Mouse (Mus musculus): ENCODE measurements around the gene Mrps18c.

The Mrps18c gene

DNA sequence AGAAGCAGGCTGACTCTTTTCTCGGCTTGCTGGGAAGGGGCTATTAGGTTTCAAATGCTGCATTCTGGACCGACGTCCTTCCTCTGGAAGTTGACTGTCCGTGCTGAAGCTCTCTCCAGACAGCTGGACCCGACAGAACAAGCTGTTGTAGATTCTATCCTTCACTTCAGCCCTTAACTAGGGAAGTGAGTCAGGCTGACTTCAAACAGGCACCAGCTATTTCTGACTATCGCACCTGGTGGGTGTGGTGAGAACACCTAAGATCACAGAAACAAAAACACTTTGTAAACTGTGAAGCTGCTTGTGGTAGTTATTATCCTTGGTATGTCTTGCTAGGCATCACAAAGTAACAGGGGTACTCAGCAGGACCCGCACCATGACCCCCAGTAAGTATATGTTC is 28.1 kb downstream of the Mrps18c start:
- DNase-seq (ENCODE audit: low spot score) = no peak

DNA sequence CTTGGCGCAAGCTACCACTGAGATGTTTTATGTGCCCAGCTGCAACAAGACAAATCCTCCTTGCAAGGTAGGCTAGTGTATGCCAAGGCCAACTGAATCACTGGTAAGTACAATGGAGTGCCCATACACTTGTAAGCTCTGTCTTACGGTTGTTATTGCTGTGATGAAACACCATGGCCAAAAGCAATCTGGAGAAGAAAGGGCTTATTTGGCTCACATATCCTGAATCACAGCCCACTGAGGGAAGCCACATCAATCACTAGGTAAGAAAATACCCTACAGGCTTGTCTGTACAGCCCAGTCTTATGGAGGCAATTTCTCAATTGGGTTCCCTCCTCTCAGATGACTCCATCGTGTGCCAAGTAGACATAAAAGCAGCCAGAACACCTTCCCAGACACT is 30.3 kb downstream of the Mrps18c start:
- no peak for DNase-seq (ENCODE audit: low spot score)

DNA sequence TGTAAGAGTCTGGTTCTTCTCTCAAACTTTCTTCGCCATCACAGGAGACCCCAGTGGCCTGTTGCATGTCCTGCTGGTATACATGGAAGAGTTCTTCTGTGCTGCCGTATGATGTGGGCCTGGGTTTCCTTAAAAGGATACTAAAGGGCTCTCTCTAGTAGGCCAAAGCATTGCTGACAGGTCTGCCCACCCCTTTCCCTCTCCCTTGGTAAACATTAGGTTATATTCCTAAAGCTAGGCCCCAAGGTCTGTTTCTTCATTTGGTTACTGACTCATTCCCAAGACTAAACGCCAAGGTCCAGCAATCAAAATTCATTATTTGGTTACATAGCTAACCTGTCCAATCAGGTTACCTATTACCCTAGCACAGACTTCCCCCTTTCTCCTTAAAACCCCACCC is 34.3 kb downstream of the Mrps18c start:
- DNase-seq (ENCODE audit: low spot score) = no peak

DNA sequence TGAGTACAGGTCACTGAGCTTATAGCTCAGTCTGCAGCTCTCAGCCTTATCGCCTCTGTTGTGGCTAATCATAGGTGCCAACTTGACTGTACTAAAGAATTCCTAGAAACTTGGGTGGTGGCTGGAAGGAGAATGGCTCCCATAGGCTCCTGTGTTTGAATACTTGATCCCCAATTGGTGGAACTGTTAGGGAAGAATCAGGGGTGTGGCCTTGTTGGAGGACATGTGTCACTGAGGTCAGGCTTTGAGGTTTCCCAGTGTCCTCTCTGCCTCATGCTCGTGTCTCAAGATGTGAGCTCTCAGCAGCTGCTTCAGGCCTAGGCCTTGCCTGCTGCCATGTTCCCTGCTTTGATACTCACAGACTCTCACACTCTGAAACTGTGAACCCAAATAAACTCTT is 35.4 kb downstream of the Mrps18c start:
- no peak for DNase-seq (ENCODE audit: low spot score)

DNA sequence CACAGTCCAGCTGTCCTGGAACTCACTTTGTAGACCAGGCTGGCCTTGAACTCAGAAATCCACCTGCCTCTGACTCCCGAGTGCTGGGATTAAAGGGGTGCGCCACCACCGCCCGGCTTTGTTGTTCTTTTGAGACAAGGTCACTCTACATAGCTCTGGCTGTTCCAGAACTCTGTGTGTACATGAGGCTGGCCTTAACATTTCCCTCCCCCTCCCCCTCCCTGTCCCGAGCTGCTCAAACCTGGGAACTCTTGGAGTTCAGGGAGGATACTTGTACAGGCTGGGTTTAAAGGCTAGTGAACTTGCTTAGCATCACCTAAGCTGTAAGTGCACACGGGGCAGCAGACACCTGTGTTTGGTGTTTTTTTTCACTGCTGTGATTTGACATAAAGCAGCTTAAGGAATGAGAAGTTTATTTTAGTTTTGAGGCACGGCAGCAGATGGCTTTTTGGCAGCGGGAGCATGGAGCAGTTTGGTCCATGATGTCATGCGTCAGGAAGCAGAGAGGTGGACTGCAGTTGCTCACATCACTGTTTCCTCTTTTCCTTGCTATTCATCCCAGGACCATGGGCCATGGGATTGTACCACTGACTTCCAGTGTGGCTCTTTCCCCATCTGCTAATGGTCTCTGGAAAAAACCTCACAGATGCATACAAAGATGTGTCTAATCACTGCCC is 37.6 kb downstream of the Mrps18c start:
- no peak for DNase-seq (ENCODE audit: low spot score)

DNA sequence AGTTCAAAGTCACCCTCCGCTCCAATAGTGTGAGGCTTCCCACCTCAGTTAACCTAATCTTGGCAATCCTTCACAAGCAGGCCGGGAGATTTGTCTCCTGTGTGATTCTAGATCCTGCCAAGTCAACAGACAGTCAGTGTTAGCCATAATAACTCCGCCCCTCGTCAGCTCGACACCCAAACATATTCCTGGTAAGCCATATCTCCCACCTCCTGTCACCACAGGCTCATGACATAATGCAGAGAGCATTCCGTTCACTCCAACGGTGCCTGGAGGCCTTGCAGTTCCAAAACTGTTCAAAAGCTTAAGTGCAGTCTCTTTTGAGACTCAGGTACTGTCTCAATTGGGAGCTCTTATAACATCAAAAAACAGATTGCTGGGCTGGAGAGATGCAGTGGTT is 39.5 kb downstream of the Mrps18c start:
- peak; percentile 40 for DNase-seq (ENCODE audit: low spot score)

GRCm38 (mm10) chr5:100844485-100844884 is 46.1 kb downstream of the Mrps18c start:
- DNase-seq (ENCODE audit: low spot score) = no peak

DNA sequence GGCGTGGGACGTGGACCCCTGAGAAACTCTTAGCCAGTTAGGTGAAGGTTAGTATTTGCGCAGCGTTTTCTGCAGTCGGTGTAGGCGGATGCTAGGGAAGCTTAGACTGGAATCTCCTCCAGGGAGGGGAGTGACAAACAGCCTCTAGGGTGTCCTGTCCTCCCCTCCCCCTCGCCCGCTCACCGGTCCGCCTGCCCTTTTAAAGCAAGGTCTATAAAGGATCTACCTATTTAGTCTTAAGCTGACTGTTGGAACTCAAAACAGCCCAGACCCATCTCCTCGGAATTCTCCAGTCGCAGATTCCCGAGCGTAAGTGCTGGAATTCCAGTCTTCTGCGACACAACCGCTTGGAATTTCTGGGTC is 47.0 kb downstream of the Mrps18c start, which contains the start of gene Gpat3:
Gene Gpat3 (plus strand): TSS at position 229 of the 363 bp plus-strand sequence.
- DNase-seq (ENCODE audit: low spot score) = peak; percentile 28

DNA sequence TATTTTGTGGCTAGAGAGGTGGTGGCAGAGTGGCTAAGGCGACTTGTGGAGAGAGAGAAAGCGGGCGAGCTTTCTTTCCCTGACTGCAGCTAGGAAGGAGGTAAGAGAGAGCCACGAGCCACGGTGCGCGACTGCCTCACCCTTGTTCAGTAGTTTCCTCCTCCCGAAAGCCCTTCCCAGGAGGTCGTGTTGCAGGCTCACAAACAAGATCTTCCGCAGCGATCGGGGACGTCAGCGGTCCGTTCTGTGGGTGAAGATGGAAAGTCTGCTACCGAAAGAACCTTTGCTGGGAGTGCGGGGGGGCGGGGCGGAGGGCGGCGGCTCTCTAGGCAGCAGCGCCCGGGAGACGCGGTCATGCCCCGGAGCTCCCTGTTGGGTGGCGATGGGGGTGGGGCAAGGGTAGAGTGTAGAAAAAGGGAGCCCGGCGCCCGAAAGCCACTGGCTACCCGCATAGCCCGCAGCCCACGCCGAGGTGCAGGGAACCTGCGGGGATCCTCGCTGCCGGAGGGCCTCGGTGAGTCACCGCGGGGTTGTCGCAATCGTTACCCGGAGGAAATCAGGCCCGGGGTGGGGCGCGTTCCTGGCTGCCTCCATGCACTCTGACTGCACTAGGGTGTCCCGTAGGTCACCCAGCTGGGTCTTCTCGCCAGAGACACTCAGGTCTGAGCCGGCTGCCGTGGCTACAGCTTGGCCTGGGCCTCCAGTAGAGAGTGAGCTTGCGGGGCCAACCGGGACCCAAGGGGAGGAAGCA is 47.6 kb downstream of the Mrps18c start:
- peak; percentile 70 for DNase-seq (ENCODE audit: low spot score)

- no peak for DNase-seq (ENCODE audit: low spot score)
These were observed 48.1 kb downstream of the Mrps18c start for GRCm38 (mm10) chr5:100846599-100846920.

- peak; percentile 42 for DNase-seq (ENCODE audit: low spot score)
These were observed 48.7 kb downstream of the Mrps18c start for GRCm38 (mm10) chr5:100847143-100847542.

- DNase-seq (ENCODE audit: low spot score) = no peak
These were observed 55.5 kb downstream of the Mrps18c start for GRCm38 (mm10) chr5:100853963-100854362.
